In the genomic region with DNA sequence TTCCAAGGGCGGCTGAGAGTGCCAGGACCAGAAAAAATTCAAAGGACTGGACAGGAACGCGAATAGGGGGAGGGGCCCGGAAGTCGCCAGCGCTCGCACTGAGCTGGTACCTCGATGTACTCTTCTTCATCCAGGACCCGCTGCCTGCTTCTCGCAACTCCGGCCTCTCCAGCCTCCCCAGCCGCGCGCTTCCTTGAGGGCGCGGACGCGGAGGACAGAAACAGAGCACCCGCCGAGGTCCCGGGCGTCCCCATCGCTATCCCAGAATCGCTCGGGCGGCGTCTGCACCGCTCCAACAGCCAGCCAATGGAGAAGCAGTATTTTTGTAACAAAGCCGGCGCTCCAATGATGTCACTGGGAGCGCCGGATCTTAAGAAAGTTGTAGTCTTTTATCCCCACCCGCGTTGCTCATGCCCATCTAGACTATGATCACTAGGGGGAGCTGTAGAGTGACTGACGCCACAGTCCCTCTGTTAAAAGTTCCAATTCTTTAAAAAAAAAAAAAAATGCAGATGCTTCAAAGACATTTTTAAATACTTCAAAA, we compare ENCODE assay signal across 8 mouse cellular contexts. TPM values are rescaled to one million over a fixed set of nuclear protein-coding genes. Genes with fewer than 3 reads are reported as not detected.
DNase-seq lines count a peak whose midpoint lies in the region; ATAC-seq lines count a peak whose summit lies in the region.

TSS of gene Ess2 (minus strand) at position 297 of the 544 bp plus-strand sequence.

- H3K4me3 ChIP-seq in hindbrain, embryonic 15.5 days, result peak within 1 kb of the TSS; percentile 89

- DNase-seq in T-cell, adult 2 months (ENCODE audit: low spot score), result peak; percentile 92
- peak; percentile 91 to 93 for DNase-seq in cerebellum, postnatal 36 days
- peak; percentile 91 to 97 for DNase-seq in frontal cortex, postnatal 36 days (ENCODE audit: low spot score in 2 of 2)
- peak; percentile 92 for DNase-seq in left cerebral cortex, adult 11 months (ENCODE audit: low spot score)
- DNase-seq in lung, postnatal 4 days, result peak; percentile 92 to 93
- peak; percentile 91 for DNase-seq in retina, postnatal 7 days (ENCODE audit: low read depth, low spot score)
- peak; percentile 76 for DNase-seq in urinary bladder, adult 2 months (ENCODE audit: low spot score)

- H3K27ac ChIP-seq in hindbrain, embryonic 15.5 days (replicated peaks), result peak within 1 kb of the TSS; percentile 78

- WGBS in hindbrain, embryonic 15.5 days, result under 1% methylated on average over 35 of the region's 35 CpGs

- H3K4me2 ChIP-seq in hindbrain, embryonic 15.5 days, result peak within 1 kb of the TSS; percentile 96

- ATAC-seq in hindbrain, embryonic 15.5 days (ENCODE audit: low FRiP score, low read depth), result peak; percentile 94

- peak within 1 kb of the TSS; percentile 69 for H3K9ac ChIP-seq in hindbrain, embryonic 15.5 days

- H3K36me3 ChIP-seq in hindbrain, embryonic 15.5 days, result peaks cover 29% of the 10 kb centered on the region

- peaks cover 19% of the 10 kb centered on the region for H3K4me1 ChIP-seq in hindbrain, embryonic 15.5 days (replicated peaks)

- no peaks in the 10 kb centered on the region for H3K9me3 ChIP-seq in hindbrain, embryonic 15.5 days

- H3K27me3 ChIP-seq in hindbrain, embryonic 15.5 days, result peaks cover 46% of the 10 kb centered on the region

RNA-seq across cellular contexts. Expression of gene Ess2, which starts in this region (rescaled TPM):
- 42.5 and 49.6 TPM in 2 replicates for polyA plus RNA-seq in hindbrain, embryonic 15.5 days (2015; fragmentation: Nextera tagmentation; extraction: Ambion mirVana)
- polyA plus RNA-seq in urinary bladder, adult 2 months (2012; rRNA removed), result 26.0 and 26.7 TPM in 2 replicates

Comparison
In these comparisons a context has a peak if more than half of its experiments do, and no peak if none do; other contexts are left out.
1. Peak in every context shown above with its lines: DNase-seq, ATAC-seq, H3K4me3 ChIP-seq and H3K27ac ChIP-seq.